Mouse (Mus musculus) hindbrain, embryonic 15.5 days (tissue): ENCODE results near the gene Trp73. TPM values are rescaled to one million over a fixed set of nuclear protein-coding genes. Genes with fewer than 3 reads are reported as not detected.
A peak's percentile ranks its signal among the peaks of the same experiment; 100 is the strongest.

Experiments
- ATAC-seq: fragments of 200-750 bp; cut with Nextera tagmentation; 2 replicates; pipeline ENCODE4 v1.8.0; 2017; ENCODE audit warnings: low read depth, moderate number of reproducible peaks, moderate TSS enrichment; ENCODE audit not compliant: low FRiP score
- H3K27ac ChIP-seq: fragments of 300-500 bp; sonication (generic); replicated peaks from 2 replicates; pipeline ENCODE4 v1.5.1; 2015; ENCODE audit warnings: mild to moderate bottlenecking, inconsistent platforms
- H3K27me3 ChIP-seq: fragments of 300-500 bp; sonication (generic); 2 replicates; pipeline ENCODE4 v1.6.1; 2015; ENCODE audit warnings: control low read depth, inconsistent platforms
- H3K36me3 ChIP-seq: fragments of 300-500 bp; sonication (generic); 2 replicates; pipeline ENCODE4 v1.6.1; 2015; ENCODE audit warnings: control low read depth, inconsistent platforms
- H3K4me1 ChIP-seq: fragments of 300-500 bp; sonication (generic); replicated peaks from 2 replicates; pipeline ENCODE4 v1.6.1; 2015; ENCODE audit warnings: control low read depth, inconsistent platforms
- H3K4me2 ChIP-seq: fragments of 300-500 bp; sonication (generic); 2 replicates; pipeline ENCODE4 v1.6.1; 2015; ENCODE audit warnings: moderate library complexity, mild to moderate bottlenecking, inconsistent platforms
- H3K4me3 ChIP-seq: fragments of 300-500 bp; sonication (generic); 2 replicates; pipeline ENCODE4 v1.5.1; 2015; ENCODE audit warnings: mild to moderate bottlenecking, inconsistent platforms
- H3K9ac ChIP-seq: fragments of 300-500 bp; sonication (generic); 2 replicates; pipeline ENCODE4 v1.6.1; 2015; ENCODE audit warnings: inconsistent platforms
- H3K9me3 ChIP-seq: fragments of 300-500 bp; sonication (generic); 2 replicates; pipeline ENCODE4 v1.6.1; 2016; ENCODE audit warnings: control low read depth, inconsistent platforms
- WGBS: fragments of 180-500 bp; shearing (Covaris S2); methylation state at CpG from one replicate; pipeline ENCODE4 v1.1.7; 2015; 5-methylcytosine and 5-hydroxymethylcytosine counted together
- polyA plus RNA-seq: library from polyadenylated mRNA; unstranded; fragments of >200 nt; fragmentation: Nextera tagmentation; extraction: Ambion mirVana; gene quantifications from 2 replicates; pipeline ENCODE4 v1.2.1, GENCODE M21; 2015

The Trp73 gene
- polyA plus RNA-seq, 1 experiment from 2014 or later: 0.92 TPM

- Histone ChIP-seq H3K4me2 (no peak overlapping the region), H3K36me3 (no peaks in the 10 kb centered on the region), H3K27me3 (no peaks in the 10 kb centered on the region), H3K27ac (no peak overlapping the region), H3K4me1 (no peaks in the 10 kb centered on the region), H3K9me3 (no peaks in the 10 kb centered on the region), H3K9ac (no peak overlapping the region), H3K4me3 (no peak overlapping the region)
- no peak for ATAC-seq
- WGBS: 49% methylated on average over 8 of the region's 8 CpGs
Measured at GRCm38 (mm10) chr4:154091356-154091755, 48.7 kb downstream of the Trp73 start.

GRCm38 (mm10) chr4:154089205-154089604 is 50.8 kb downstream of the Trp73 start:
- no peak for ATAC-seq
- no peaks in the 10 kb centered on the region for H3K36me3 ChIP-seq
- H3K9me3 ChIP-seq: no peaks in the 10 kb centered on the region
- H3K27ac ChIP-seq: no peak overlapping the region
- no peak overlapping the region for H3K9ac ChIP-seq
- WGBS: 53% methylated on average over 5 of the region's 5 CpGs
- no peak overlapping the region for H3K4me3 ChIP-seq
- H3K4me2 ChIP-seq: no peak overlapping the region
- no peaks in the 10 kb centered on the region for H3K4me1 ChIP-seq
- H3K27me3 ChIP-seq: no peaks in the 10 kb centered on the region

- Histone ChIP-seq H3K27me3 (peaks cover 14% of the 10 kb centered on the region), H3K36me3 (no peaks in the 10 kb centered on the region), H3K9ac (no peak overlapping the region), H3K9me3 (no peaks in the 10 kb centered on the region), H3K4me2 (no peak overlapping the region), H3K27ac (no peak overlapping the region), H3K4me3 (no peak overlapping the region), H3K4me1 (no peaks in the 10 kb centered on the region)
- WGBS: 91% methylated on average over 8 of the region's 8 CpGs
- ATAC-seq: no peak
Measured at GRCm38 (mm10) chr4:154086436-154086835, 53.6 kb downstream of the Trp73 start.

GRCm38 (mm10) chr4:154085856-154086255 is 54.2 kb downstream of the Trp73 start:
- WGBS: 43% methylated on average over 3 of the region's 3 CpGs
- H3K27ac ChIP-seq: no peak overlapping the region
- peaks cover 3% of the 10 kb centered on the region; the same call in 1 of the 2 replicates for H3K4me1 ChIP-seq
- no peak for ATAC-seq
- H3K4me3 ChIP-seq: no peak overlapping the region
- H3K36me3 ChIP-seq: no peaks in the 10 kb centered on the region
- peaks cover 19% of the 10 kb centered on the region for H3K27me3 ChIP-seq
- H3K4me2 ChIP-seq: no peak overlapping the region
- H3K9ac ChIP-seq: no peak overlapping the region
- H3K9me3 ChIP-seq: no peaks in the 10 kb centered on the region

- Histone ChIP-seq H3K4me2 (no peak overlapping the region), H3K4me1 (peaks cover 3% of the 10 kb centered on the region; the same call in 1 of the 2 replicates), H3K27me3 (peaks cover 37% of the 10 kb centered on the region), H3K9me3 (no peaks in the 10 kb centered on the region), H3K9ac (no peak overlapping the region), H3K27ac (no peak overlapping the region), H3K4me3 (no peak overlapping the region), H3K36me3 (no peaks in the 10 kb centered on the region)
- no peak for ATAC-seq
- WGBS: 25% methylated on average over 1 of the region's 1 CpGs
Measured at GRCm38 (mm10) chr4:154081974-154082373, 58.0 kb downstream of the Trp73 start.

GRCm38 (mm10) chr4:154081021-154081420 is 59.0 kb downstream of the Trp73 start:
- no peak overlapping the region for H3K27ac ChIP-seq
- ATAC-seq: no peak
- no peaks in the 10 kb centered on the region for H3K36me3 ChIP-seq
- H3K4me3 ChIP-seq: peak overlapping the region; percentile 16; the same call in 1 of the 2 replicates
- no peak overlapping the region for H3K9ac ChIP-seq
- H3K4me2 ChIP-seq: peak overlapping the region; percentile 39
- H3K9me3 ChIP-seq: no peaks in the 10 kb centered on the region
- peaks cover 37% of the 10 kb centered on the region for H3K27me3 ChIP-seq
- peaks cover 3% of the 10 kb centered on the region; the same call in 1 of the 2 replicates for H3K4me1 ChIP-seq
- WGBS: 3% methylated on average over 13 of the region's 13 CpGs

GRCm38 (mm10) chr4:154080211-154080610 is 59.8 kb downstream of the Trp73 start:
- Histone ChIP-seq H3K4me1 (peaks cover 3% of the 10 kb centered on the region; the same call in 1 of the 2 replicates), H3K4me3 (no peak overlapping the region), H3K9ac (no peak overlapping the region), H3K27ac (no peak overlapping the region), H3K9me3 (no peaks in the 10 kb centered on the region), H3K27me3 (peaks cover 37% of the 10 kb centered on the region), H3K36me3 (no peaks in the 10 kb centered on the region), H3K4me2 (no peak overlapping the region)
- WGBS: 59% methylated on average over 4 of the region's 4 CpGs
- ATAC-seq: no peak

- no peak overlapping the region for H3K9ac ChIP-seq
- H3K27ac ChIP-seq: no peak overlapping the region
- peak overlapping the region; percentile 43 for H3K4me2 ChIP-seq
- H3K9me3 ChIP-seq: no peaks in the 10 kb centered on the region
- WGBS: 23% methylated on average over 13 of the region's 16 CpGs
- no peaks in the 10 kb centered on the region for H3K36me3 ChIP-seq
- H3K4me3 ChIP-seq: no peak overlapping the region
- no peak for ATAC-seq
- peaks cover 32% of the 10 kb centered on the region for H3K27me3 ChIP-seq
- H3K4me1 ChIP-seq: peaks cover 7% of the 10 kb centered on the region; the same call in 1 of the 2 replicates
Measured at GRCm38 (mm10) chr4:154071941-154072340, 68.1 kb downstream of the Trp73 start.

GRCm38 (mm10) chr4:154071521-154071920 is 68.5 kb downstream of the Trp73 start:
- H3K27me3 ChIP-seq: peaks cover 32% of the 10 kb centered on the region
- no peak overlapping the region for H3K4me3 ChIP-seq
- H3K9me3 ChIP-seq: no peaks in the 10 kb centered on the region
- H3K4me2 ChIP-seq: peak overlapping the region; percentile 43
- no peak overlapping the region for H3K9ac ChIP-seq
- H3K27ac ChIP-seq: no peak overlapping the region
- ATAC-seq: no peak
- peaks cover 7% of the 10 kb centered on the region; the same call in 1 of the 2 replicates for H3K4me1 ChIP-seq
- WGBS: 1% methylated on average over 15 of the region's 20 CpGs
- H3K36me3 ChIP-seq: no peaks in the 10 kb centered on the region

GRCm38 (mm10) chr4:154070896-154071295 is 69.1 kb downstream of the Trp73 start:
- Histone ChIP-seq H3K27me3 (peaks cover 32% of the 10 kb centered on the region), H3K4me2 (no peak overlapping the region), H3K9ac (no peak overlapping the region), H3K36me3 (no peaks in the 10 kb centered on the region), H3K27ac (no peak overlapping the region), H3K9me3 (no peaks in the 10 kb centered on the region), H3K4me3 (no peak overlapping the region), H3K4me1 (peaks cover 7% of the 10 kb centered on the region; the same call in 1 of the 2 replicates)
- WGBS: 1% methylated on average over 5 of the region's 5 CpGs
- no peak; the same call in 1 of the 2 replicates for ATAC-seq

- Histone ChIP-seq H3K9ac (no peak overlapping the region), H3K4me3 (no peak overlapping the region), H3K9me3 (no peaks in the 10 kb centered on the region), H3K27me3 (0 out of 2 replicates have a peak, but pooled peaks cover 4% of the 10 kb centered on the region), H3K4me1 (no peaks in the 10 kb centered on the region), H3K27ac (no peak overlapping the region), H3K4me2 (no peak overlapping the region), H3K36me3 (no peaks in the 10 kb centered on the region)
- 61% methylated on average over 14 of the region's 14 CpGs for WGBS
- peak; percentile 54; the same call in 1 of the 2 replicates for ATAC-seq
Measured at GRCm38 (mm10) chr4:154064827-154065773, 74.9 kb downstream of the Trp73 start.

- Histone ChIP-seq H3K4me2 (no peak overlapping the region), H3K36me3 (no peaks in the 10 kb centered on the region)
- WGBS: 65% methylated on average over 4 of the region's 4 CpGs
Measured at GRCm38 (mm10) chr4:154057696-154058095, 82.3 kb downstream of the Trp73 start.

More at GRCm38 (mm10) chr4:154057696-154058095, 82.3 kb downstream of the Trp73 start:
- Histone ChIP-seq H3K9ac (no peak overlapping the region), H3K4me3 (no peak overlapping the region), H3K27ac (no peak overlapping the region), H3K4me1 (no peaks in the 10 kb centered on the region), H3K27me3 (no peaks in the 10 kb centered on the region), H3K9me3 (no peaks in the 10 kb centered on the region)
- no peak for ATAC-seq
